Mouse (Mus musculus): ENCODE measurements around the gene Zmiz1. TPM values are rescaled to one million over a fixed set of nuclear protein-coding genes. Genes with fewer than 3 reads are reported as not detected.

The Zmiz1 gene
- total and polyA plus RNA-seq, 2 experiments from 2014 or later: 38.0 to 75.6 TPM

DNA sequence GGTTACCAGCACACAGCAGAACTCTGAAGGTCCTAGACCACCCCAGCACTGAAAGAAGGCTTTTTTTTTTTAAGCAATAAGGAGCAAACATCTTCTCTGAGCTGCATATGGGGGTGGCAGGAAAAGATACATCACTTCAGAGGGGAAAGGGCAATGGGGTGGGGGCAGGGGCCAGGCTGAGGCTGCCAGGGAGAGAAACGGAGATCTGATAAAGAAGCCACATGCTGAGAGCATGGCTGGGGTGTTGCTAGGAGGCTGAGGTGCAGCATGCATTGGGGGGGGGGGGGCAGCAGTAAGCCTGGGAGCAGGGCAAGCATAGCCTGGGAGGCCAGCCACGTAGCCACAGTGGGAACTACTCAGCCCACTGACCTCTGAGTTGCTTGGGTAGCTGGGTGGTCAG lies 16.3 kb upstream of the Zmiz1 start:
- H3K4me2 ChIP-seq (ENCODE audit: low read depth): no peak overlapping the region
- no peak overlapping the region for H3K9ac ChIP-seq
- TF ChIP-seq CTCF (IDR thresholded peaks at IDR 0.05; ENCODE audit: low read depth): no peak
- no peak for ATAC-seq
- 28% methylated on average over 2 of the region's 2 CpGs for WGBS
- no peaks in the 10 kb centered on the region for H3K36me3 ChIP-seq (ENCODE audit: insufficient read depth)
- H3K4me1 ChIP-seq (ENCODE audit: insufficient read depth): no peaks in the 10 kb centered on the region
- DNase-seq: no peak
- no peaks in the 10 kb centered on the region for H3K9me3 ChIP-seq (ENCODE audit: low read length)
- no peak overlapping the region for H3K4me3 ChIP-seq (ENCODE audit: low read depth, low read length)
- no peaks in the 10 kb centered on the region for H3K27me3 ChIP-seq (ENCODE audit: insufficient read depth, low read length)
- no peak overlapping the region for H3K27ac ChIP-seq (ENCODE audit: low read depth, low read length)

DNA sequence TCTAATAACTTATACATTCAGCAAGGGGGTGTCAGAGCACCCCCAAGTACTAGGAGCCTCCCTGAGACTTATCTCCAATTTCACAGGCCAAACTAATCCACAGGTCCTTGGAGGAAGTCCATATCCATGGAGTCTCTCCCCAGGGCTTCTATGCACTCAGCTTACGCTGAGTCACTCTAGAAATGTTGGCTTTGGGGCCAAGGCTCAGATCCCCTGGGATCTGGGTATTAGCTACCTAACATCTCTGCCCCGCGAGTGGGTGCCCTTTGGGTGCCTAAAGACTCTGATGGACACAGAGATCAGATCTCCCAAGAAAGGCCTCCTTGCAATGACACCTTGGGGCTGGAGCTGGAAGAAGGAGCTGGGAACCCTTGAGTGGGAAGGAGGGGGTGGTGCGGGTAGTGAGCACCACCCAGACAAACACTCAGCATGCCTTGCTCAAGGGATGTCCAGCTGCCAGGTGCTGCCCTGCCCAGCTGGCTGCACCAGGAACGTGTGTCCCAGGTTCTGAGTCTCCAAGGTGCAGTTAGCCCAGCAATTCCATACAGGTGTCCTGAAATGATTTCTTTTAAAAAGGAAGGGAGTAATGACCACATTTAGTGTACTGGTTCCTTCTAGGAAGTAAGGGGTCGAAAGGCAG lies 11.7 kb upstream of the Zmiz1 start:
- Histone ChIP-seq H3K4me2 (ENCODE audit: low read depth) (no peak overlapping the region), H3K9ac (no peak overlapping the region), H3K36me3 (ENCODE audit: insufficient read depth) (no peaks in the 10 kb centered on the region), H3K4me3 (ENCODE audit: low read depth, low read length) (no peak overlapping the region), H3K27me3 (ENCODE audit: insufficient read depth, low read length) (no peaks in the 10 kb centered on the region), H3K27ac (ENCODE audit: low read depth, low read length) (no peak overlapping the region), H3K9me3 (ENCODE audit: low read length) (no peaks in the 10 kb centered on the region), H3K4me1 (ENCODE audit: insufficient read depth) (no peaks in the 10 kb centered on the region)
- WGBS: 92% methylated on average over 6 of the region's 6 CpGs
- no peak for ATAC-seq
- TF ChIP-seq CTCF (IDR thresholded peaks at IDR 0.05; ENCODE audit: low read depth): no peak
- DNase-seq: no peak

DNA sequence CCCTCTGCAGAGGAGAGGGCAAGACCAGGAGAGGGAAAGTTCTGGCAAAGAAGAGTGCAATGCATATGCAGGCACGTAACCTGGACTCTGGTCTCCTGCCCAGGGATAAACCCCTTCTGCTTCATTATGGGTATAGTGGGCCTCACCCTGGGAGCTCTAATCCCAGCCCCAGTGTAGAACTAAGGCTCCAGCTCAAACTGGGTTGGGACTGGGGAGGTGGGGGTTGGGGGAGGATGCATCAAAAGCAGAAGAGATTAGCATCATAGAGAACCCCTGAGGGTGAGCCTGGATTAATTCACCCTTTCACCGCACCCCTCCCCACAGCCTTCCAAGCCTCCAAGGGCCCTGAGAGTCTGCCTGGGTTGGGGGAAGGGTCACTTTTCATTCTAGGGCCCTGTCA lies 10.5 kb upstream of the Zmiz1 start:
- ATAC-seq (no peak), DNase-seq (no peak)
- Histone ChIP-seq H3K27me3 (ENCODE audit: insufficient read depth, low read length) (no peaks in the 10 kb centered on the region), H3K36me3 (ENCODE audit: insufficient read depth) (no peaks in the 10 kb centered on the region), H3K9me3 (ENCODE audit: low read length) (no peaks in the 10 kb centered on the region), H3K4me1 (ENCODE audit: insufficient read depth) (no peaks in the 10 kb centered on the region), H3K9ac (no peak overlapping the region), H3K4me2 (ENCODE audit: low read depth) (no peak overlapping the region), H3K27ac (ENCODE audit: low read depth, low read length) (no peak overlapping the region), H3K4me3 (ENCODE audit: low read depth, low read length) (no peak overlapping the region)
- 50% methylated on average over 2 of the region's 2 CpGs for WGBS
- no peak for TF ChIP-seq CTCF (IDR thresholded peaks at IDR 0.05; ENCODE audit: low read depth)

DNA sequence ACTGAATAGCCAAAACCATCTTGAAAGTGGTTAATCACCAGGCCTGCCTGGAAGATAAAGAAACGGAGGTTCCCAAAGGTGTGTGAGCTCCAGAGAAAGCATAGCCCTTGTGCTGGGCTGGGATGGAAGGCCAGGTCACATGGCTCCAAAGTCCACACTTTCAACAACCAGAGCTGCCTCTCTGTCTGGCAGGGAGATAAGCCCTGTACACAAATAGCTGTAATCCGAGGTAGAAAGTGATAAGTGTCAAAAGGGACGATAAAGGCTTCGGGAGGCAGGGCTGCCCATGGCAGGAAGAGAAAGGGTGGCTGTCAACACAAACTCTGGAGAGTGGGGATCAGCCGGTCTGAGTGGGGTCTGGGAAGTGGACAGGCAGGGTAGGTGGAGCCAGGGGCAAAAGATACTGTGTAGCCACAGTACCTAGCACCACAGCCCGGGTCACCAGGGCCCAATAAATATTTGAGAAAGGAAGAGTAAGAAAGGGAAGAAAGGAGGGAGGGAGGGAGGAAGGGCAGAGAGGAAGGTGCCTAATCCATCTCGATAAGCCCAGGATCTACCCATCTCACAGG lies 7.8 kb upstream of the Zmiz1 start:
- H3K27ac ChIP-seq (ENCODE audit: low read depth, low read length): no peak overlapping the region
- no peak for DNase-seq
- no peaks in the 10 kb centered on the region for H3K36me3 ChIP-seq (ENCODE audit: insufficient read depth)
- H3K4me3 ChIP-seq (ENCODE audit: low read depth, low read length): no peak overlapping the region
- no peak overlapping the region for H3K9ac ChIP-seq
- 49% methylated on average over 7 of the region's 7 CpGs for WGBS
- no peaks in the 10 kb centered on the region for H3K27me3 ChIP-seq (ENCODE audit: insufficient read depth, low read length)
- ATAC-seq: no peak
- H3K4me2 ChIP-seq (ENCODE audit: low read depth): no peak overlapping the region
- 0 out of 2 replicates have a peak, but pooled peaks cover under 1% of the 10 kb centered on the region for H3K4me1 ChIP-seq (ENCODE audit: insufficient read depth)
- H3K9me3 ChIP-seq (ENCODE audit: low read length): no peaks in the 10 kb centered on the region
- no peak for TF ChIP-seq CTCF (IDR thresholded peaks at IDR 0.05; ENCODE audit: low read depth)

DNA sequence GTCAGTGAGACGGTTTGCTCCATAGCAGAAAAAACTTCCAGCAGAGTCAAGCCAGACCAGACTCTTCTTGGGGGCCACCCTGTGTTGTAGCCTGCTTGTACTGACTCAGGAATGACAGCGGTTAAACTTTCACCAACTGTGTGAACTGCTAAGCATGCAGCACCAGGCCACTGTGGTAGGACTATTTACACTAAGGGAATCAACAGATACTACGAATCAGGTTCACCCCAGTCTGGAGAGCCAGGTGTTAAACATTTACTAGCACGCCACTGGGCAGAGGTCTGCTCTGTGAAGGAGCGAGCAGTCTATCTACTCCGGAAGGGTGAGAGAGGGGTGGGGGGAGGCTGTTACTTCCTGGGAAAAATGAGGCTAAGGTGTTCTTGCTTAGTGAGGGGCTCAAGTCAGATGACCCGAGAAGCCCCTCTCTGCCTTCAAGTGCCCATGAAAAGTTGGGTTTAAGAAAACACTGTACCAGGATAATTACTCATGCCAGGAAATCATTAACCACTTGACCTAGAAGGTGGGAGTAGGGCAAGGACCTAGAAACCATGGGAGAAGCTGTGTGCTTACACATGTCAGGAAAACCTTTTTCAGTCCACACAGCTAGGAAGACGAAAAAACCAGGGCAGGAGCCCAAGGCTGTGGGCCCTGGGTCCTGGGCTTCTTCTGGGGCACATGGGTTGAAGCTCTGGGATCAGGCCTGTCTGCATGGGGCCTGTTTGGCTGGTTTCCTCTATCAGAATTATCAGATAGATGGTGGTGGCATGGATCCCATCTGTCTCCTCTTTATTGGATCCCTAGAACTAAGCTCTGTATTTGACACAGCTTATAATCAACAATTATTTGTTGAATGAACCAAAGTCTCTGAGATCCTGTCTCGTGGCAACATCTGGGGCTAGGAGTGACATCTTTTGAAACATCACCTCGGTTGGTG lies 7.0 kb upstream of the Zmiz1 start:
- ATAC-seq (no peak), DNase-seq (no peak)
- WGBS: 85% methylated on average over 10 of the region's 10 CpGs
- Histone ChIP-seq H3K9me3 (ENCODE audit: low read length) (no peaks in the 10 kb centered on the region), H3K4me3 (ENCODE audit: low read depth, low read length) (no peak overlapping the region), H3K4me1 (ENCODE audit: insufficient read depth) (0 out of 2 replicates have a peak, but pooled peaks cover 7% of the 10 kb centered on the region), H3K36me3 (ENCODE audit: insufficient read depth) (no peaks in the 10 kb centered on the region), H3K27me3 (ENCODE audit: insufficient read depth, low read length) (no peaks in the 10 kb centered on the region), H3K9ac (no peak overlapping the region), H3K27ac (ENCODE audit: low read depth, low read length) (no peak overlapping the region), H3K4me2 (ENCODE audit: low read depth) (no peak overlapping the region)
- no peak for TF ChIP-seq CTCF (IDR thresholded peaks at IDR 0.05; ENCODE audit: low read depth)

DNA sequence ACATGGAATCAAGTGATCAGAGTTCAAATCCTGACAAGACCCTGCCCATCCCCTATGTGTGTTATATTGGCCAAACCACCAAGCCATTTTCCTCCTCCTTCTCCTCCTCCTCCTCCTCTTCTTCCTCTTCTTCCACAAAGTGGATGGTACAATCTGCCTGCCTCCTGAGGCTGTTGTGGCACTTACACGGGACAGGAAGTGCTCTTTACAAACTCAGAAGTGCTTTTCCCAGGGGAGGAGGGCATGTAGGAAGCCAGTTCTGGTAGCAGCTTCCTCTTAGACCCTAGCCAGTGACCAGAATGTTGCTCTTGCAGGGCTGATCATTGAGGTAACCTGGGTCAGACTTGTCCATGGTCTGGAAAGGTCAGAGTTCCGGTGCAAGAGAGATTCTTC lies 6.4 kb upstream of the Zmiz1 start:
- Histone ChIP-seq H3K9me3 (ENCODE audit: low read length) (no peaks in the 10 kb centered on the region), H3K4me2 (ENCODE audit: low read depth) (no peak overlapping the region), H3K9ac (no peak overlapping the region), H3K27ac (ENCODE audit: low read depth, low read length) (no peak overlapping the region), H3K27me3 (ENCODE audit: insufficient read depth, low read length) (no peaks in the 10 kb centered on the region), H3K36me3 (ENCODE audit: insufficient read depth) (no peaks in the 10 kb centered on the region), H3K4me1 (ENCODE audit: insufficient read depth) (0 out of 2 replicates have a peak, but pooled peaks cover 7% of the 10 kb centered on the region), H3K4me3 (ENCODE audit: low read depth, low read length) (no peak overlapping the region)
- ATAC-seq (no peak), DNase-seq (no peak)
- WGBS: 83% methylated on average over 2 of the region's 2 CpGs
- TF ChIP-seq CTCF (IDR thresholded peaks at IDR 0.05; ENCODE audit: low read depth): no peak
